Mouse (Mus musculus) mammary gland, adult 2 months (tissue): ENCODE measurements around the gene Ppp1r21. TPM values are rescaled to one million over a fixed set of nuclear protein-coding genes. Genes with fewer than 3 reads are reported as not detected.

Experiments
- polyA plus RNA-seq: library from polyadenylated mRNA; depleted of rRNA; stranded (reverse); fragments of >200 nt; gene quantifications from 2 replicates; pipeline ENCODE4 v1.2.3, GENCODE M21; 2012; ENCODE audit warnings: low replicate concordance; rRNA removed

The Ppp1r21 gene
- polyA plus RNA-seq: 18.7 and 22.6 TPM in 2 replicates

GRCm38 (mm10) chr17:88529519-88530235 lies at the start of gene Ppp1r21:
Gene Ppp1r21, plus strand, starts transcription at chr17:88530118.

GRCm38 (mm10) chr17:88597222-88598055 lies 67.5 kb downstream of the Ppp1r21 start, which contains the start of gene Ston1:
Gene Ston1, plus strand, starts transcription at chr17:88597684.

Other genes starting within 250 kb of the Ppp1r21 start
- gene Foxn2, start 89.4 kb upstream of the Ppp1r21 start, polyA plus RNA-seq: 4.4 and 7.4 TPM in 2 replicates
- gene Ston1, start 67.6 kb downstream of the Ppp1r21 start, polyA plus RNA-seq: 12.7 and 12.9 TPM in 2 replicates
- gene Gtf2a1l, start 138.5 kb downstream of the Ppp1r21 start, polyA plus RNA-seq: not detected in 2 replicates